Mouse (Mus musculus): ENCODE results near the gene Fancc.

Fancc gene

DNA sequence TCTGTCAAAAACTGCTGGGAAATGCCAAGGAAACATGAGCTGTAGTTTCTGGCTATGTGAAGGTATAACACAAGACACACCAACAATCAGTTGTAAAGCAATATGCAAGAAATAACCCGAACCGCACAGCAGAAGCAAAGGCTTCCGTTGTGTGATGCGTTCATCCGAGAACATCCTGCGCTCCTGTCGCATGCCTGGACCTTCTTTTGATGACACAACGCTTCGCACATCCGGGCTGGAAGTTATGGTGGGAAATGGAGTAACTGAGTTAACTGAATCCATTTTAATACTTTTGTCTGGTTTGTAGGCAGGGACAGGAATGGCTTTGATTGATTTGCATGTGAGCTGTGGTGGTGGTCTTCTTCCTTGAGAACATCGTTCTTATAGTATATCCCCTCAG, 249.4 kb downstream of the Fancc start:
- CTCF ChIA-PET = no interaction called here

DNA sequence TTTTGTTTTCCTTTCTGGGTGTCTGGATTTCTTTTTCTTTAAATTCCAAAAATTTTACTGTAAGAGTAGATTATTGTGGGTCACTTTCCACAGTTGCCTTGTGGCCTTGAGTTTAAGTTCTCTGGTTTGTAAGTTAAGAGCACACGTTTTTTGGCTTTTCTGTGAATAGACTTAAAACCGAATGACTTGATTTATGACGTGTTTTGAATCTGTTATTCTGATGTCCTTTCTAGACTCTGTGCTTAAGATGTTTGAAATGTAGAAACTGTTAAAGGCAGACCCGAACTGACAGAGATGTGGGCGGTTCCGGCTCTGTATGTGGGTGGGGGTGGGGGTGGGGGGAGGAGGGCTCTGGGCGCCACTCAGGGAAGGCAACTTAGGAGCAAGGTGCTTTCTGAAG, 250.0 kb downstream of the Fancc start:
- CTCF ChIA-PET = no interaction called here

- CTCF ChIA-PET = interaction anchor here (0.6 kb wide), 1 partner anchor 180 kb away, joined by 5 read pairs; no protein-coding TSS in a partner anchor
These were observed 250.6 kb downstream of the Fancc start for GRCm38 (mm10) chr13:63246332-63246940.

DNA sequence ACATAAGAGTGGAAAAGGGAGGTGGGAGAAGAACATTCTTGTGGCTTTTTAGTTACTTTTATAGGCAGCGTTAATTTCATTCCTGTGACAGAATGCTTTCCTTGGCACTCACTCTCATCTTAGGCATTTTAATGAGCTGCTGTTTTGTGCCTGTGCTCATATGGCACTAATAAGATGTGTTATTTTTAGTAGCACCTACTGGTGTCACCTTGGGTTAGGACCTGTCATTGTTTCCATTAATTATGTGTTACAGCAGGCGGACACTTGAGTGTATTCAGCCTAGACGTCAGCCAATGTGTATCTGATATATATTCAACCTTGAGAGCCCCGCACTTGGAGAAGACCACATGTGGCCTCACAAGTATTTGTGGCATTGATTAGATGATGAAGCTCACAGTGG, 251.3 kb downstream of the Fancc start:
- CTCF ChIA-PET = interaction anchor here (0.6 kb wide), 1 partner anchor 181 kb away, joined by 5 read pairs; no protein-coding TSS in a partner anchor

- CTCF ChIA-PET = no interaction called here
These were observed 251.9 kb downstream of the Fancc start for GRCm38 (mm10) chr13:63245218-63245617.

GRCm38 (mm10) chr13:63244425-63244824, 252.7 kb downstream of the Fancc start:
- CTCF ChIA-PET = no interaction called here

DNA sequence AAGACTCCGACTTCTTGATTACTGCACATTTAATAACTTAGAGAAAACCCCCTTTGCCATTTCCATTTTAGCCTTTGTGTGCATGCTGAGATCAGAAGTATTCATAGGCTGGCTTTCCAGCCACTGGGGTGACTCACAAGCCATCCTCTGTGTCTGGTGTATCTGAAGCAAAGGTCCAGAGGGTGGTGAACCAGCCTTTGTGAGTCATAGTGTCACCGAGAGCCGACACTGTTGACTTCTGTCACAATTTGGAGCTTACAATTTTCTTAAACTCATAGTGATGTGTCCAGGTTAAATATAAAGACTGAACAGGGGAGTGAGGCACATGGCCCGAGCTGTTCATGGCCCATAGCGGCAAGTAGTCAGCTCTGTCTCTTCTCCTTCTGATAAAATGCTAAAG, 253.5 kb downstream of the Fancc start:
- CTCF ChIA-PET = interaction anchor here (0.8 kb wide), 1 partner anchor 134 kb away, joined by 8 read pairs; no protein-coding TSS in a partner anchor

DNA sequence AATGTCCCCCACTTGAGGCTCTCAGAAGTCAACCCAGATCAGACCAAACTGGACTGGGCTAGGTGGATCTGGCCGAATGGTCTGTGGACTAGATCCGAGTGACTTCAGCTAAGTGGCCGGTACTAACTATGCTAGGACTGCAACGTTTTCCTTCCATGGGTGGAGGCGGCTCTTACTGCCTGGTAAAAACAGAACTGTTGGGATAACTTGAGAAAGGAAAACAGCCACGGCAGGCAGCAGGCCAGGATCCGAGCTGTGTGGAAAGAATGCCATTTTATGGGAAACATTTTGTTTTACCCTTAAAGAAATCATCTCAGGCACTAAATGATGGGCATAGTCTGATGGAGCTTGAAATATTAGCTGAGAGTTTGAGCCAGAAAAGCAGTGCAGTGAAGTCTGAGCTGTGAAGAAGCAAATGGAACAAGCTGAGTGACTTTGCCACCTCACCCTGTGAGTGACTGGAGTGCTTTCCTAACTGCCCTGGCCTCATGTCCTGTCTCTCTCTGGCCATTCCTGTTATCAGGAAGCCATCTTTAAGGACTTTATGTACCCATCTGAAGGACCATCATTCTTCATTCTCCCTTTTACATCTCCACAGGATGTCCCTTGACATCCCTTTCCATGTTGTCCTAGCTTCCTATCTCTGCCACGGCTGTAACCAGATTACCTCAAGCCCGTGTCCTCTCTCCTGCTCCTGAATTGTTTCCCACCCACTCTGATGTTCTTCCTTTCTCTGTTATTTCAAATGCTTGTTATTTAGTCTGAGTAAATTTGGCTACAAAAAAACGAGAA, 254.5 kb downstream of the Fancc start:
- CTCF ChIA-PET = interaction anchor here (0.6 to 0.9 kb wide), 2 partner anchors 53 to 84 kb away, joined by 3 read pairs; no protein-coding TSS in a partner anchor

DNA sequence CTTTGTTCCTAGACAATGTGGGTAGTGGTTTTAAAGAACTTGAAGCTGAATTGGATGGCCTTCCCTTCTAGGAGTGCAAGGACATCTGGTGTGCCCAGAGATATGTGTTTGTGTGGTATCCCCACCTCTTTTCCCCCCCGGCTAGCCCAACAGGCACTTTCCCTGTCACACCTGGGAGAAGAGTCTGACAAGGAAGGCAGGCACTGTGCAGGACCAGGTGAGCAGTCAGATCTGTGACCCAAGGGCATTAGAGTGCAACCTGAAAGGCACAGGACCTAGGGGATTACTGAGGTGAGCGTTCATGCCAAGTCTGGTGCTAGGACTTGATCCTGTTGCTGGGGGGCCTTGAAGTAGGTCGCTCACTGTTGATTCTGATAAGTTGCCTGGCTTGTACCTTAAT, 255.4 kb downstream of the Fancc start:
- CTCF ChIA-PET = interaction anchor here (0.9 kb wide), 1 partner anchor 85 kb away, joined by 3 read pairs; no protein-coding TSS in a partner anchor

- CTCF ChIA-PET = interaction anchor here (0.7 kb wide), 1 partner anchor 33 kb away, joined by 3 read pairs; no protein-coding TSS in a partner anchor
These were observed 256.2 kb downstream of the Fancc start for GRCm38 (mm10) chr13:63240835-63241234.

GRCm38 (mm10) chr13:63239877-63240671, 257.0 kb downstream of the Fancc start:
- CTCF ChIA-PET = interaction anchor here (0.7 kb wide), 1 partner anchor 34 kb away, joined by 3 read pairs; no protein-coding TSS in a partner anchor

DNA sequence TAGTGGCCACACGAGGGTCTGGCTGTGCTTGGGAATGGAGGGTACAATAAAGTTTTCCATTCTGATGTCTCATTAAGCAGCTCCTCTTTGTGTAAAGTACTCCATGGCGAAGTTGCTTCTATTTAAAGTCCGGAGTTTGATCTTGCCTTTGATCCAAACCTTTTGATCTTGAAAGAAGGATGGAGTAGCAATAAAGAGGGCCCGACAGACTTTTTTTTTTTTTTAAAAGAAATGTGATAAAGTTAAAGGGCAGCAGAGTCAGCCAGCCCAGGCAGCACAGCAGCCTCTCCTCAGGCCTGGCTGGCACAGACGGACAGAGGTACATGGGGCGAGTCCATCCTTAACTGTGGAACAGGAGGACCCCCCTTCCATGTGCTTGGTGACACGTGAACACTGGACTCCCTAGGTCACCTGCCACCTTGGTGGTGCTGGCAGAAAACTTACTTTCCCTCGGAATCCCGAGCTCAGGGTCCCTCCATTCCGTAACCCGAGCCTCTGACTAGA, 257.7 kb downstream of the Fancc start:
- CTCF ChIA-PET = no interaction called here

- CTCF ChIA-PET = no interaction called here
These were observed 259.0 kb downstream of the Fancc start for GRCm38 (mm10) chr13:63238045-63238444.

DNA sequence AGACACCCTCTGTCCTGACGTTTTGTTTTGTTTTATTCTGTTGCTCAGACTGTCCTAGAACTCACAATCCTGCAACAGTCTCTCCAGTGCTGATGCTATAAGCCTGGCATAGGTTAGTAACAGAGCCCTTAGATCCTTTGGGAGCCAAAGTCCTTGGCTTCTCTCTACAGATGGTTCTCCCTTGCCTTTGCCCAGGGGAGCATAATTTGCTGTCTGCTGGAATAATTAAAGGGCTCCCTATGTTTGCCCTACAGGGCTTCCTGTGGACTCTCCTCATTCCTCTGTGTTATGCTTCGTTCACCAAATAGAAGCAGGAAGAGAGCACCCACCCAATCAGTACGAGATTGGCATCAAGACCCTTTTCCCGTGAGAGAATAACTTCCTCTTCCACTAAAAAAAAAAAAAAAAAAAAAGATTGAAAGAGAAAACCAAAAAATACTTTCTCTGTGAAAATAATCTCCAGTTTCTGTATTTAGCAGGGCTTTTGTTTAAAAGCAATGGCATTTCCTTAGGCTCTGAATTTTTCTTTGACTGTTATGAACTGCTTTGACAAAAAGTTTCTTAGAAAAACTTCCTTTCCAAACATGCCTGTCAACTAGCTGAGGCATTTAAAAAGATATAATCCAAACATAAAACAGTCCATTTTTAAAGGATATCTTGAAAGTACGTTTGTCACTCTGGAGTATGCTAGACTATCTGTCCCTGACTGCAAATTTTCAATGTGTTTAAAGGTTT, 260.8 kb downstream of the Fancc start:
- CTCF ChIA-PET = interaction anchor here (0.6 kb wide), 1 partner anchor 197 kb away, joined by 3 read pairs; no protein-coding TSS in a partner anchor

DNA sequence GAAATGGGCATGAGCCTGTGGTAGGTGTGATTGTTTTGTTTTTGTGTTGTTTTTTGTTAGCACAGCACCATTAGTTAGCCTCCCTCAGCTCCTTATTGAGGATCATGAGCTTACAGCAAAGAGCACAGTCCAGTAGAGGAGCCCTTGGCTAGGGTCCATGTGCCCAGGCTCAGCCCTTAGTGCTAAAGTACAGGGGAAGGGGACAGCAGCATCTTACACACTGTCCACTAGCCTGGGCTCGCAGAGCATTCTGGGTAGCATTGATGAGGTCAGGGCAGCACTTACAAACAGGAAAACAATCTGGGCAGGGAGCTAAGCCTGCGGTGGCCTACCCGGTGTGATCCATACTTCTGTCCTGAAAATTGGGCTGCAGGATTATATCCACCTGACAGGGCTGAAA, 261.5 kb downstream of the Fancc start:
- CTCF ChIA-PET = interaction anchor here (0.6 to 1.6 kb wide), 2 partner anchors 97 to 198 kb away, joined by 3 to 5 read pairs; no protein-coding TSS in a partner anchor
